Mouse (Mus musculus): ENCODE data around the gene S100a9. TPM values are rescaled to one million over a fixed set of nuclear protein-coding genes. Genes with fewer than 3 reads are reported as not detected.

The S100a9 gene
- polyA plus RNA-seq (2017; shearing (Covaris generic)), result not detected

DNA sequence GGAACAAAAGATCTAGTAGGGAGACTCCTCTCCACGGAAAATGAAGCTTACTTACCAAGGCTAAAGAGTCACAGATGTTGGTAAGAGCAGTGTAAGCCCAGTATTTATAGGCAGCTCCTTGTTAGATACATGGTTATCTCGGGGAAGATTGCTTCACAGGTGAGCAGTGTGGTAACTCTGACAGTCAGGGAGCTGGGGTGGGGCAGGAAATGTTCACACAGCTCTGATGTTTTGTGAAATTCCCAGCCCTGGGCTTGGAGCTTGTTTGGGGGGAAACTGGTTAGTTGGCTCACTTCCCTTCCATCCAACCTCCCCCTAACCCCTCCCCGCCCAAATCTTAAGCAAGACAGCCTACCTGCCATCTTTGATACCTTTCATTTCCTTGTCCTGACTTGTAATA, at the start of gene S100a9:
S100a9 (minus strand) TSS at position 109 of the 400 bp plus-strand sequence.

GRCm38 (mm10) chr3:90726606-90727005, 31.1 kb upstream of the S100a9 start, which contains the start of gene Pglyrp4:
TSS of gene Pglyrp4 (plus strand) at chr3:90726906.

DNA sequence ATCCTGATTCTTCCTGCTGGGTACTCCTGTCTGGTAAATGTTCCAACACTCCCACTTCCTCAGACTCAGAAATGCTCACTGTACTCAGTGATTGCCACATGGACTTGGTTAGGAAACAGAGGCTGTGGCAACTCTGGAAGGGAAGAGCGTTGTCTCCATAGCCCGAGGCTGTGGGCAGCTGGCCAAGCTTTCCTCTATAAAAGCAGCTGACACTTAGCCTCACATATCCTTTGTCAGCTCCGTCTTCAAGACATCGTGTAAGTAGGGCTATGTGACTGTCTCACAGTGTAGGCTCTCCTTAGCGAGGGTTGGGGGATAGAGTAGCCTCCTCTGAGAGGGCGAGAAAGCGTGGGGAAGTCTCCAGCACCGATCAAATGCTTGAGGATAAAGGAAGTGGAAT, 26.7 kb downstream of the S100a9 start, which contains the start of gene S100a8:
S100a8 (plus strand) TSS at position 133 of the 400 bp plus-strand sequence.

DNA sequence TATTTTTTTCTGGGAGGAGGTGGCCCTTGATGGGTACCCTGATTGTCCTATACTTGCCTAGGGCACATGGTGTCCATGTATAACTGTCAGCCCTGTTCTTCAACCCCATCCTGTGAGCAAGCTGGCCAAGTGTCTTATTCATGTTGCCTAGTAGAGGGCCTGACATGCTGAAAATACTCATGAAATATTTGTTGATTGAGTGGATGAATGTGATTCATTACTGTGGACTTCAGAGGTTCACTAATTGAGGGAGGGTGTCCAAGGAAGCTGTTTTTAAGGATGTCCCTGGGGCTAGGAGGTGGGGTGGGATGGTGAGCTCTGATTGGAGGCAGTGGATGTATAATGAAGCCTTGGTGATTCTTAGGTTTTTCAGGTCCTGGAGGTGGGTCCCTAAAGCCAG, 41.8 kb downstream of the S100a9 start, which contains the start of gene S100a7a:
S100a7a (plus strand) TSS at position 301 of the 400 bp plus-strand sequence.

Other genes with a start within 250 kb of the S100a9 start
- gene Npr1, start 229.9 kb downstream of the S100a9 start, polyA plus RNA-seq (2017; shearing (Covaris generic)), result not detected
- gene Ilf2, start 219.6 kb downstream of the S100a9 start, polyA plus RNA-seq (2017; shearing (Covaris generic)), result 117 TPM
- gene Snapin, start 204.7 kb downstream of the S100a9 start, polyA plus RNA-seq (2017; shearing (Covaris generic)), result 93.2 TPM
- 193 TPM for gene Chtop, start 186.2 kb downstream of the S100a9 start, polyA plus RNA-seq (2017; shearing (Covaris generic))
- gene S100a1, start 181.3 kb downstream of the S100a9 start, polyA plus RNA-seq (2017; shearing (Covaris generic)), result 3.7 TPM
- 154 TPM for gene S100a13, start 181.3 kb downstream of the S100a9 start, polyA plus RNA-seq (2017; shearing (Covaris generic))
- gene S100a14, start 168.9 kb downstream of the S100a9 start, polyA plus RNA-seq (2017; shearing (Covaris generic)), result not detected
- gene S100a16, start 158.5 kb downstream of the S100a9 start, polyA plus RNA-seq (2017; shearing (Covaris generic)), result not detected
- 1.9 TPM for gene S100a3, start 135.1 kb downstream of the S100a9 start, polyA plus RNA-seq (2017; shearing (Covaris generic))
- not detected for gene S100a2, start 105.5 kb downstream of the S100a9 start, polyA plus RNA-seq (2017; shearing (Covaris generic))
- gene Gm42674, start 93.8 kb downstream of the S100a9 start, polyA plus RNA-seq (2017; shearing (Covaris generic)), result not detected
- 213 TPM for gene S100a4, start 92.0 kb downstream of the S100a9 start, polyA plus RNA-seq (2017; shearing (Covaris generic))
- not detected for gene S100a5, start 87.2 kb downstream of the S100a9 start, polyA plus RNA-seq (2017; shearing (Covaris generic))
- gene S100a6, start 82.8 kb downstream of the S100a9 start, polyA plus RNA-seq (2017; shearing (Covaris generic)), result 296 TPM
- gene S100a7a, start 41.7 kb downstream of the S100a9 start, polyA plus RNA-seq (2017; shearing (Covaris generic)), result not detected
- not detected for gene S100a8, start 26.7 kb downstream of the S100a9 start, polyA plus RNA-seq (2017; shearing (Covaris generic))
- gene Pglyrp4, start 31.2 kb upstream of the S100a9 start, polyA plus RNA-seq (2017; shearing (Covaris generic)), result not detected
- not detected for gene Gm5849, start 82.2 kb upstream of the S100a9 start, polyA plus RNA-seq (2017; shearing (Covaris generic))